Mouse (Mus musculus) telencephalon, adult 2 months (tissue): ENCODE measurements around the gene Tex10.
A peak's percentile ranks its signal among the peaks of the same experiment; 100 is the strongest.
"Not testable (repeated sequence)": the region's sequence is repeated elsewhere in the genome, so short reads cannot be mapped to it uniquely, and the experiment has no call there.

Source experiments
- DNase-seq: peaks from one replicate; pipeline ENCODE4 v3.0.0-alpha.2; 2011; ENCODE audit warnings: low read depth, low spot score

Gene Tex10

GRCm38 (mm10) chr4:48405724-48406491, 67.4 kb downstream of the Tex10 start:
- DNase-seq = not testable (repeated sequence)

DNA sequence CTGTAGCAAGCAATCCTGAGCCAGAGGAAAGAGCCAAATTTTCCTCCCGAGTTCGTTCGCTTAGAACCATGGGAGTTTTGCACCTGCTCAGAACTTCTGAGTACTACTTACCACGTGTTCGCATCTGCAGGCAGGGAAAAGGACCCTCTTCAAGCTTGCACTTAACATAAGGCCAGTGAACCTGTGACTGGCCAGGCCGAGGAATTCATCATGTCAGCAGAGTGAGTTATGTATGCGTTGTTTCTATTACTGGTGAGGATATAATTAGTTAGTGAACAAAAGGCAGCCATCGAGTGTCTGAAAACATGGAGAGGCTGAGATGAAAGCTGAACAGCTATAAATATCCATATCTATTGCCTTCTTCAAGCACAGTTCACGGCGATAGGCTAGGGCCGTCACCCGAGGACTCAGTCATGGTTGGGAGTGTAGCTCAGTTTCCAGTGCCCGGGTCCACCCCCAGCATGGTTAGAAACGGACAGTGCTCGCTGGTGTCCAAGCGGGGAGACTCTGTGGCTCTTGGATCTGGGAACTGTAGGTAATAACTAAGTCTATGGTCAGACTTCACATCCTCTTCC, 70.1 kb downstream of the Tex10 start:
- DNase-seq = no peak

- DNase-seq = no peak
These were observed 76.3 kb downstream of the Tex10 start for GRCm38 (mm10) chr4:48396949-48397348.

DNA sequence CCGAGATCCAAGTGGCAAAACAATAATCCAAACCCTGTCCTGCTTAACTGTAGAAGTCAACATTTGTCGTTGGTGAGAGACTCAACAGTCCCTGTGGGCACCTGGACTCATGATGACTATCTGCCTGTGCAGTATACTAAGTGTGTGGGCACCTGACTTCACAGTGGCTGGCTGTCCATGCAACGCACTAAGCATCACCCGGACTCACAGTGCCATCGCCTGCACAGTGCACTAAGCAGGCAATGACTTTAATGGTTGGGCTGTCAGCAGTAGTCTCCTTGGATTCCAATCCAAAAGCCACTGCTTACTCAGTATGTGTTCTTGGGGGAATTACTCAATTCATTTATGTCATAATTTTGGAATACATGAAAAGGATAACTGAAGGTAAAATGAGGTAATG, 90.8 kb downstream of the Tex10 start:
- DNase-seq = no peak

GRCm38 (mm10) chr4:48380940-48381339, 92.3 kb downstream of the Tex10 start:
- peak; percentile 85 for DNase-seq
